Mouse (Mus musculus): ENCODE measurements at regions not wholly inside any gene's neighbourhood (a gene's known extent, or its start where the extent isn't known, plus 50 kb on each side); places are given as distances from the start of the nearest gene placed in this dataset.

DNA sequence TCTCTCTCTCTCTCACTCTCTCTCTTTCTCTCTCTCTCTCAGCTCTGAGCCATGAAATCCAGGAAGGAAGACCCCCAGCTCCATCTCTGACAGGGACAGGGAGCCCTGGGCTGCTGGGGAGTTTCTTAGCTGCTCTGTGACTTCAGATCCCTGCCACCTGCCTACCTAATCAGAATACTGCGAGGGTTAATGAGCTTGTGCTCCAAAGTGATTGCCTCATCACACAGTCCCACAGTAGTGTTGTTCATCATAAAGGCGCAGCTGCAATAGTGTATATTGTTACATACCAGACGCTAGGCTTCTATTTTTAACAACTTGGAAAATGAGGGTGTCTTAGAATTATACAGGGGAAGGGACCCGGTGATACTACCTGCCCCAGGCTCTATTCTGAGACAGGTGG lies 163.1 kb downstream of the Cdca7 start:
- TF ChIP-seq CHD2 (IDR thresholded peaks at IDR 0.05; ENCODE audit: low read depth, low read length) (no peak), ZC3H11A (IDR thresholded peaks at IDR 0.05; ENCODE audit: borderline replicate concordance, low read depth, low read length) (no peak), HCFC1 (IDR thresholded peaks at IDR 0.05; ENCODE audit: borderline replicate concordance, insufficient read depth, low read length) (no peak), MAFK (IDR thresholded peaks at IDR 0.05; ENCODE audit: insufficient read depth, low read depth, low read length) (no peak), ZNF384 (IDR thresholded peaks at IDR 0.05; ENCODE audit: low read depth, low read length) (no peak)
